Mouse (Mus musculus): ENCODE measurements at regions not wholly inside any gene's neighbourhood (a gene's known extent, or its start where the extent isn't known, plus 50 kb on each side); places are given as distances from the start of the nearest gene placed in this dataset.

GRCm38 (mm10) chr10:43775807-43776206, 125.7 kb downstream of the Qrsl1 start:
- TF ChIP-seq EP300 (IDR thresholded peaks at IDR 0.05; ENCODE audit: low read depth), result no peak
- TF ChIP-seq CTCF (IDR thresholded peaks at IDR 0.05; ENCODE audit: low read depth), result no peak
